Mouse (Mus musculus) thymus, postnatal 4 days (tissue): ENCODE results near the gene Zfp462.
"Not testable (repeated sequence)": the region's sequence is repeated elsewhere in the genome, so short reads cannot be mapped to it uniquely, and the experiment has no call there.

Source experiments
- DNase-seq: peaks from one replicate; pipeline ENCODE4 v3.0.0; 2021

Gene Zfp462

DNA sequence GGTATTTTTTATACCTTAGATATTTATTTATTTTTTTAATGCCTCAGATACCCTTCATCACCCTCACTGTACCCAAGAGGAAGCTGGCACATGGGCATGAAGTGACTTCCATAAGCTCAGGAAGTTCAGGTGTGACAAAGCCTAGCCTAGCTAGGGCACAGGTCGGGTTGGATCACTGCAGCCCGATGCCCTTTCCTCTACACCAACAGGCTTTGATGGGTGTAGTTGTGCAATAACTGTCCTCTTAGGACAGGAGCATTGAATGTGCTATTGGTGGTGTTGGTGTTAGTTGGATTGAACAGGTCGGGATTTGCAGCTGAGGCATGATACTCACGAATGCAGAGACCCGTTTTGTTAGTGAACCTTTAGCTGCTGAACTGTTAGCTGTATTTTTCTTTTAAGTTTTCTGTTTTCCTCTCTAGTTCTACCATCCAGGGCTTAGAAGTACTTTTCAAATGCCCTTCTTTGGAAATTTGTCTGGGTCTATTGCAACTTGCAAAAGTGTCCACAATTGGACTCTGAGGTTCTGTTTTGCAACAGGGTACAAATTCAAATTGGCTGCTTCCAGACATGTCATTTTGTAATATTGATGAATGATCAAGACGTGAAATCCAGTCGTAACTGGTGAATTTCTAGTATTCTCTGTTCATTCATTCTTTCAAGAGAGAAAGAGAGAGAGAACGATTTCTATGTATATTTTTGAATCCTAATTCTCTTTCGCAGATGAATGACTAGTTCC, 9.0 kb downstream of the Zfp462 start:
- DNase-seq, result no peak

DNA sequence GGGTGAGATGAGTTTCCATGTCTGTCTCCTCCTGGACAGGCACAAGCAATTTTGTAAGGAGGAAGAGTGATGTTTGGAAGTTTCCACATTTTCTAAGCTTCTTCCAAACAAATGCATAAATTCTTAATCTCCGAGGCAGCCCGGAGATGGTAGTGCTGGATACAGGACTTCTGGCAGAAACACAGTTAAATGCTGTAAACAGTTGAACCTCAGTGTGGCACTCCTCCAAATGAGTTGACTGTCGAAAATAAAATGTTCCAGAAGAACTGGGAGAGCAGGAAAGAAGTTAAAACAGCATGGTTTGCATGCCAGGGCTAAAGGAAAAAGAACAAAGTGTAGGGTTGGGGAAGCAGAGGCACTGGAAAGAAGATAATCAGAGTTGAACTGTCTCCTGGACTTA, 9.6 kb downstream of the Zfp462 start:
- DNase-seq, result no peak

DNA sequence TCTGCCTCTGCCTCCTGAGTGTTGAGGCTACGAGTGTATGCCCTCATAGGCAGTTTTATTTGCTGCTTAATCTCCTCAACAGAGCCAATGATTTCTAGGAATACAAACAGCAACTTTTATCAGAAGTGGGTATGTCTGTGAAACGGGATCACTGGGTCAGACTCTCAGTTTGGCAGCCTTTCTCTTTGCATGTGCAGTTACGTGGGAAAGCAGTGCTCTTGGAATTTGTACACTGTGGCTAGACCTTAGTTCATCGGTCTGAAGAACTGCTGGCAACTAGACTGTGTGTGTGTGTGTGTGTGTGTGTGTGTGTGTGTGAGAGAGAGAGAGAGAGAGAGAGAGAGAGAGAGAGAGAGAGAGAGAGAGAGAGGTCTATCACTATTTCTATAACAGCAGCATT, 15.9 kb downstream of the Zfp462 start:
- DNase-seq, result no peak

DNA sequence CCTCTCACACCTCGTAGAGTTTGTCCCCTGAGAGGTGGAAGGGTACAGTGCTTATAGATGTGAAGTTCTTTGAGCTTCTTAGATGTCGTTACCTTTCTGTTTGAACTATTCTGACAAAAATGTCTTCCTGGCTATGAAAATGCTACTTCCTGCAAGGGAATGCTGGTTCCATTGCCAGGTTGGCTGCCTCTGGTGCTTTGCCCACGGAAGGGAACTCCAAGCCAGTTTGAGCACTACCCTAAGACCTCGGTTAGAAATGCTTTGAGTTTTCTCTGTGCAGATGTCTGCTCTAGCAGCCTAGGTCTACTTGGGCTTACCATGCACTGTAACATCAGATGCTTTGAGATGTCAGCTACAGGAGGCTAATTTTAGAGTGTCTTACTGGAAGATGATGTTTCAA, 17.3 kb downstream of the Zfp462 start:
- DNase-seq, result no peak

DNA sequence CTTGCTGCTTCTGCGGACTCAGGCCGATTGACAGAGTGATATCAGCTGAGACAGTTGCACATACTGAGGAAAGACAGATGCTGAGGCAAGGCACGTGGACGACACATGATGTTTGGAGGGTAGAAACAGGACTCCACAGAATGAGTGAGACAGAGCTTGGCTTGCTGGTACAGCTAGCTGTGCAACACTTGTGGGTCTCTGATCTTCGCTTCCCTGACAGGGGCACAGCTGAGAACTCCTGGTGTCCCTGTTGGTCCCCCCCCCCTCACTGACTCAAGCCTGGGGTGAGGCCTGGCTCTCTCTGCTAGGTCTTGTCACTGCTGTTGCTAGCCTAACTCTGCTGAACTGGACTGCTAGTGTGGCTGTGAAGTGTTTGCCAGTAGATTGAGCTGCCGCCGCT, 18.7 kb downstream of the Zfp462 start:
- no peak for DNase-seq

DNA sequence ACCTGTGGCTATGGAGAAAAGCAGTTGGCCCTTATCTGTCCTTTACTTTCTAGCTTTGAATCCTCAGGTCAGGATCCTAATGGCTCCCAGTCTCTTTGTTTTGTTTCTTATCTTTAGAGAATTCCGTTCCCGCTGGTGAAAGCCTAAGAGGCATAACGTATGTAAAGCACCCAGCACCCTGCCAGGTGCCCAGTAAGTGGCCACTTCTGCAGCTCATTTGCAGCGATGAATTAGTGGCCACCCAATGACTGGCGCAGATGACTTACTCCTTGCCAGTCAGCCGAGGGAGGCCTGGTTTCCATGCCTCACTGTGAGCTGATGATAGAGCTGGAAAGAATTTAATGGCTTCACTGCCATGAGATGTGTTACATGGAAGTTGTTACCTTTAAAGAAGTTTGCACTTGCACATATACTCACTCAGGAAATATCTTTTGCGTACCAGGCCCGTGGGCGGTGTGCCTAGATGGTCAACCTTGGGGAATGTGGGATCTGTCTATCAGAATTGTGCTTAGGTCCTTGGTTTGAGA, 20.4 kb downstream of the Zfp462 start:
- DNase-seq, result no peak

DNA sequence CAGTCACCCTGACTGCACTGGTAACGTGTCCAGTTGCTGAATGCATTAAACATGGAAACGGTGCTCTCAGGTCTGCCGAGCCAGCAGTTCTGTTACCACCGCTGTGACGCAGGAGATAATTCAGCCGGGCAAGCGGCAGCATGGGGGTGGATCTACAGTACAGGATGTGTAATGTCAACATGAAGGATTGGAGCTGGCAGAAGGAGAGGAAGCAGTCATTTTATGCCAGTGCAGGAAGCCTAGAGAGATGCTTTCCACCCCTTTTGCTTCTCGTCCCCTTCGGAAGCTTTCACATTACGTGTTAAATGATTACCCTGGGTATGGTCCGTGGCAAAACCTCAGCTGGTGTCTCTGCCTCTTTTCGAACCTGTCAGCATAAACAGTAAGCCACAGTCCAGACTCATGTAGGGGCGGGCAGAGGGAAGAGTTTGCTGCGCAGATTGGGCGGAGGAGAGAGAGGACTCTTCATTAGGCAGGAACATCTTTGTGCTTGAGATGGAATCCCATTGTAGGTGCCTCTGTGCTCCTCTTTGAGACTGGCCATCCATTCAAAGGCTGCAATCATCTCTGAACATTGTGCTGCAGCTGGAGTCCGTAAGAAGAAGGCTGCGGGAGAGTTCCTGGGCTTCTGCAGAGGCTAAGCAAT, 21.4 kb downstream of the Zfp462 start:
- no peak for DNase-seq

DNA sequence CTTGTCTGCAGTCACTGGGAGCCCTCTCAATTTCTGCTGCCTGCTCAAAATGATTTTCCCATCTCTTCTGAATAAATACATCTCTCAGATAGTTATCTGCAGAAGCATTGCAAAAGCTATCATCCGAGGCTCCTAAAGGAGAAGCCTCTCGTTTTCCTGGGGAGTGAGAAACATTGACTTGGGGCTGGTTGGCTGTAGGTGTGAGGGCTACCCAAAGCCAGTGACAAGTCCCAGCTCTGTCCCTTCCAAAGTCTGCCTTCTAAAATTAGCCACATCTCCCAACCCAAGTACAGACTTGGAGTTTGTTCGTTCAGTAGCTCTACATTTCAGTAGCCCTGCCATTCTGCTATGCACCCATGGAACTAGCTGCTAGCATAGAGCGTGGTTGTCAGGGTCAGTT, 22.3 kb downstream of the Zfp462 start:
- no peak for DNase-seq

DNA sequence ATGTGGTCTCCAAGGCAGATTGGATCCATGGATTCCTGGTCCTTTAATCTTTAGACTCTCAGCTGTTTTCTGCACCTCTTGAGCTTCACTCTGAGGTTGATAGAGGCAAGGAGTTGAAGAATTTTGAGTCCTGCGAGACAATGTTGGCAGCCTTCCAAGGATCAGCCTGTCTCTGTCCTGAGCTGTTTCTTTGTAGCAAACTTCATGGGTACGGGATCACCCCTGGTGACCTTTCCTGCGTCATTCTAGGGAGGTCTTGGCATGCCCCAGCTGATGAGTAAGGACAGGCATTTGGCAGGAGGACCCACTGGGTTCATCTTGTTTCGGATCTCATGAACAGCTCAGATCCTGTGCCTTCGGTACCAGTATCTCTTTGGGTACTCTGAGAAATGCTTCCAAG, 22.9 kb downstream of the Zfp462 start:
- no peak for DNase-seq

DNA sequence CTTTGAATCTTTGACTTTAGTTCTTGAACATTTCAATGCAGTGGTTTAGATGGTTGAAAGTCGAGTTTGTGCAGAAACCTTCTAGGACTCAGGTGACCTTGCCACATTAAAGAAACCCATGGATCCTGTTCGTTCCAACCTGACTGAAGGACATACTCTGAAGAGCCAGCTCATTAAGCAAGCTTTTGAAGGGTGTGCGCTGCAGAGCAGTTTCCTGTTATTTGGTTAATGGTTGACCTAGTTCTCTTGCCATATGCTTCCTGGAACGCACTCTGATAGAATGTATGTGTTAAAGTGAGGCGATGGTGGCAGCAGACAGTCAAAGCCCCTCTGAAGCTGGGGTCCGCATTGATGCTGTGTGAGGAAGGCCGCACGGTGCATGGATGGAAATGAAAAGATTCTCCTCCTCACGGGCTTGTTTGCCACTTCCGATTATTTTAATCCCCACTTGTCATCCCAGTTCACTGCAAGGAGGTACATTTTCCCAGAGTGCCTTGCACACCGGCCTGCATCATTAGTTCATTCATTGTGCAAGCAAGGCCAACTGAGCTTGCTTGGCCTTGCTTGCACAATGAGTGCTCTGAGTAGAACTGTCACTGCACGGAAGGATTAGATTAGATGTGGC, 24.9 kb downstream of the Zfp462 start:
- no peak for DNase-seq

DNA sequence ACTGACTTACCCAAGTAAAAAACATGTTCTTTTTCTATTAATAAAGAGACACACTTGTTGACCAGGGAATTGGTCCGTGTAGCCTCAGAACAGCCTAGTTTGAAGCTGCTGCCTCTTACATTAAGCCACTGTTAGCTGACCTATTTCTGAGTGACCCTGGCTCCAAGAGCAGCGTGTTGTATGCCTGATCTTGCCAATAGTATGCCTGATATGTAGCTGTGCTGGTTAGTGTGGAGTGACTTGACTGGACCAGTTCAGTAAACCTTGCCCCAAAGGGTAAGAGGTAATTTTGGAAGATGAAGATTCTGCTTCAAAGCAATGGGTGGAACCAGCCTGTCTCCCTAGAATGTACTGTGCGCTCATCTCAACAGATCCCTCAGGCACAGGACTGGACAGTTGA, 26.5 kb downstream of the Zfp462 start:
- DNase-seq, result no peak

DNA sequence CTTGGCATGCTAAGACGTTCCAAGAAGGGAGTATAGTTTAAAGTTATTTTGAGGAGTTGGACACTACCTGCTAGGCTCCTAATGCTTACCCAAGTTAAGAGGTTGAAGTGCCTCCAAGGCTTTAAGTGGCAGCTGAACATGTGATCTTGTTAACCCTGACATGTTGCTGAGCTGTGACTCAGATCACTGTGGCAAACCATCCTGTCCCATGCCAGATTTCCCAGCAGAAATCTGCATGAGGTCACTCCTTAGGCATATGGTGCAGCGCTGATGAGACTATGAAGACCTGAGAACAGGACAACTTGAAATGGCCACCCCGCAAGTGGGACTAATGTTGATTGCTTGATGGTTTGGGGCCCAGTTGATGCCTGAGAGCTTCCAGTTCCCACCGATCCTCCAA, 27.2 kb downstream of the Zfp462 start:
- DNase-seq, result no peak

DNA sequence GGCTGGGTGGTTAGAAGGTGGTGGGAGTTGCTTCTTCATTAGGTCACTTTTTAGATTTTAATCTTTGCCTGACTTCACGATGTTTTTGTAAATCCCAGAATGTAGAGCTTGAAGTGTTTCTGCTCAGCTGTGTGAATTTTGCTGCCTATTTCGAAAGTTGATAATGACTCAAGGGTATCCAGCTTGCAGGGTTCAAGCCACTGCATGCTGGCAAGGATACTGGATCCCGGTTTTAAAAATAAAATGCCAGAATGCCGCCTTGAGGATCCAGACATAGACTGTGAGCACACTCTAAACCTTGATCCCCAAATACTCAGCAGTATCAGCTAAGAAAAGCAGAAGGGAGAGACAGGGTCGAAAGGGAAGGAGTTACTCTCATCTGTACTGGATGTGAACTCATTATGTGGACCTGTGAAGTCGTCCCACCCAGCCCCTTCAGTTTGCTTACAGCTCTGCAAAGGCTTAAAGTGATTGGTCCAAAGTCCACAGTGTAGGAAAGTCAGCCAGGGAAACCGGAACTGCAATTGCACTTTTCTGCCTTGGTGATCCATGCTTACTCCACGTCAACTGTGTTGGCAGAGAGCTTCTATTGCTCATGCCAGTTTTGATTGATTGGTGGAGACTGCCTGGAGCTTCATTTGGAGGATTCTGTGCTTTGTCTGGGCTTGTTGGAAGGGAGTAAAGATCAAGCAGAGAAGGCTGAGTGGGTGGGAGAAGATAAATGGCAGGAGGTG, 28.1 kb downstream of the Zfp462 start:
- DNase-seq, result no peak

DNA sequence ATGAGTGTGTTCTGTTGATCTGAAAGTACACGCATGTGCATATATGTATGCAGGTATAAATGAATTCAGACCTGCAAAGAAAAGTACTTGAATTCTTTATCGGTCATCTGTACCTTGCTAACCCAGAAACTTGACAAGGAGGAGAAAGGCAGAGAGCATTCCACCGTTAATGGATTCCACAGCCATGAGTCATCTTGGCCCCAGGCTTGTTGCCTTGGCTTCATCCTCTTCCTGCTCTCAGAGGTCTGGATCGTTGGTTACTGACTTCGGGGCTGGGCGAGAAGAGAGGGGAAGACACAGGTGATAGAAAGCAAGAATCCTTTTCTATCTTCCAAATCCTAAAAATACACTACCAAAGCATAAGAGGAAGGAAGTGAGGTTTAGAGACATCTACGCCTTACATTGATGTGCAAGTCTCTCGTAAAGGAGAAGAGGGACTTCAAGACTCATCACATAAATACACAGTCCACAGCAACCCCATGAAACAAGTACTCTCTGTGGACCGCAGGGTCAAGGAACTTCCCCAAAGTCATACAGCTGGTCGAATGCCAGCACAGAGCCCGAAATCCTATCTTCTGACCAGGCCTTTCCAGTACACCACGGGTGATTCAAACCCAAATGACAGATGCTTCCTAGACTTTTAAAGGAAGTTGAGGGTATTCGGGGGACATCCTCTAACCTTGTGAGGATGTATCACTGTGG, 35.1 kb downstream of the Zfp462 start:
- DNase-seq, result no peak

DNA sequence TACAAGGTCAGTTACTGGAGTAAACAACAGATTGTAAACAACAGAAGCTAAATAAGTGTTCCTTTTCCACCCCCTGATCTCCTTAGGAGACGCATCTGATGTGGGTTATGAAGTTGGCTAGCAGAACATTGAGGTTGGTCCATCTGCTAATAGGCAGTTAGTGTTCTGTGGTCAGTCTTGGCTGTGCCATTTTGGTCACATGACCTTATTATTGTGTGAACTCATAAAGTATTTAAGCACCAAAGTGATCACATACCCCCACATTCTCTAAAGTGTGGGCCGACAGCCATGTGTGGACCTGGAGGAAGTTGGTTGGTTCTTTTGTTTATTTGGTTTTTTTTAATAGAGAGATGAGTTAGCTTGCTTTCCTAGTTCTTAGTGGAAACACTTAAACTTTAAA, 39.7 kb downstream of the Zfp462 start:
- no peak for DNase-seq

DNA sequence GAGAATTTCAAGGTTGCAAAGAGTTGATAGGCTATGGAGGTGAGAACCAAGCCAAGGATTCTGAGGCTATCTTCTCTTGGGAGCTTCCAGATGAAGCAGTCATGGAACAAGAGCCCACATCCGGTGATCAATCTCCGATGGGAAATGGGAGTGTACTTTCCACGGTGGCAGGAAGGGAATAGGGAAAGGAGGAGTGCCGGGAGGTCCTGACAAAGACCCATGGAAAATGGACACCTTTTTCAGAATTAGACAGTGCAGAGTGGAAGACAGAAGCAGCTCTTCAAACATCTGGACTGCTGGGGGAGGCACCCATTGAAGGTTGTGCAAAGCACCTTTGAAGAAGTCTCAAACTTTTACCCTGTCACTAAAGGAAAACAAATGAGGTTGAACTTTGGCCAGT, 41.8 kb downstream of the Zfp462 start:
- no peak for DNase-seq

DNA sequence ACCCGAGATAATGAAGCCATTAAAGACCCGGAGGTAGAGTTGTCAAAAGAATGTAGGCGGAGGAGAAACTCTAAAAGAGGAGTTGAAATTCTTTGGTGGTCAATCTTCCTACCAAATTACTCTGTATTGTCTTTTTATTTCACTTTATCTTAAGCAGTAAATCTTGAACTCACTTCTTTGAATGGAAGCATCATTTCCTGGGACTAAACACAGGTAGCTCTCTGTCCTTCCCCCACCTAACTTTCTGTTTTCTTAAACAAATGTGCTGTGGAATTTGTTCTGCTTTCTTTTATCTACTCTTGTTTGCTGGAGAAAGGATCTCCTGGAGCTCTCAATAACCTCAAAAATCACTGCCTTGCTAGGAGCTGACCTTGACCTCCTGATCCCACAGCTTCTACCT, 42.4 kb downstream of the Zfp462 start:
- DNase-seq, result no peak

DNA sequence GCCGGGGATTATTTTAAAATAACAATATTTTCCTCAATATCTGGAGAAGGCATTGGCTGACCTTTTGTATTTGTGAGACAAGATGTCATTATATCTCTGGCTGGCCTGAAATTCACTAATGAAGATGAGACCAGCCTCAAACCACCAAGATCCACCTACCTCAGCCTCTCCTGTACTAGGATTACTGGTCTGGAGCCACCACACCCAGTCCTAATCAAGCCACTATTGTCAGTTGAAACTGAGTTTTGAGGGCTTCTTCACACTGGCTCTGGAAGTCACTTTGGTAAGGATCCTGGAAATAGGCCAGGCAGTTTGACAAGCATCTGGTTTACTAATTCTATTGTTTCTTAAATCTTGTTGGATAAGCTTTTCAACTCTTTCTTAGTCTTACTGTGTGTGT, 43.1 kb downstream of the Zfp462 start:
- DNase-seq, result no peak

DNA sequence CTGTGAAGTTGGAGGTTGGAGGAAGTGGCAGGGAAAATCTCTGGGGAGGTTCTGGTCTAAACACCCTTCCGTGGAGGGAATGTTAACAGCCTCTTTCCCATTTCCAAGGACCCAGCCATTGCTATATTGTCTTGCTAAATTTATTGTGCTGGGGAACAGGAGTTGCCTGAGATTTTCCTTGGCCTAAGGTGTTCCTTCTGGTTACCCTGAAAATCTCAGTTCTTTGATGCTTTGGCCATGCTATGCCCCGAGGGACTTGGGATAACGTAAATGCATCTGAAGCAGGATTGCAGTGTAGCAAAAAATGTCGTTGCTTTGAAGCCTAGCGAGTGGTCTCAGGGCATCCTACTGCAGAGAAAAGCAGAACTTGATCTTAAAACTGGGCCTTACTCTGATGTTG, 47.1 kb downstream of the Zfp462 start:
- DNase-seq, result no peak

DNA sequence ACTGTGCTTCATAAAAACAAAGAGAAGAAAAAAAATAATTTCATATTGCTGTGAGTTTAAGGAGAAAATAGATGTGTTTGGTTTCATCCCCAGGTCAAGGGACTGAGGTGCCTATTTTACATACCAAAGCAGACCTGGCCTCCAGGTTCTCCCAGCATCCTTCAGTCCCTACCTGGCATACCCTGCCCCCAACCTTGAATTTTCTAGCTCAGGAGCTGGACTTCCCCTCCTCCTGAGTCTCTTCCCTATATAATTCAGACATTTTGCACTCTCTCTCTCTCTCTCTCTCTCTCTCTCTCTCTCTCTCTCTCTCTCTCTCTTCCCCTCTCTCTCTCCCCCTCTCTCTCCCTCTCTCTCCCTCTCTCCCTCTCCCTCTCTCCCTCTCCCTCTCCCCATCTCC, 48.2 kb downstream of the Zfp462 start:
- DNase-seq, result not testable (repeated sequence)

DNA sequence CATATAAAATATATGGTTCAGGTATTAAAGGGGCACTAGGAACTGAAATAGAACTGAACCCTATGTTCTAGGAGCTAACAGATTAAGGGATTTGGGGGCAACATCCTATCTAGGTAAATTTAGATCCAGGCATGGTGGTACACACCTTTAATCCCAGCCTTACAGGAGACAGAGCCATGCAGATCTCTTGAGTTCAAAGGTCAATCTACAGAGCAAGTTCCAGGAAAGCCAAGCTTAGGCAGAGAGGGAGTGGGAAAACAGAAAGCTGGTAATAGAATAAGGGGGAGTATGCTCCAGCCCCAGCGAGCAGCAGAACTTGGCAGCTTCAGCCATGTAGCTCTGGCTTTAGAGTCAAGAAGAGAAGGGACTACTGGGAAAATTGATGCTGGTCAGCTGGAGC, 50.4 kb downstream of the Zfp462 start:
- DNase-seq, result no peak

DNA sequence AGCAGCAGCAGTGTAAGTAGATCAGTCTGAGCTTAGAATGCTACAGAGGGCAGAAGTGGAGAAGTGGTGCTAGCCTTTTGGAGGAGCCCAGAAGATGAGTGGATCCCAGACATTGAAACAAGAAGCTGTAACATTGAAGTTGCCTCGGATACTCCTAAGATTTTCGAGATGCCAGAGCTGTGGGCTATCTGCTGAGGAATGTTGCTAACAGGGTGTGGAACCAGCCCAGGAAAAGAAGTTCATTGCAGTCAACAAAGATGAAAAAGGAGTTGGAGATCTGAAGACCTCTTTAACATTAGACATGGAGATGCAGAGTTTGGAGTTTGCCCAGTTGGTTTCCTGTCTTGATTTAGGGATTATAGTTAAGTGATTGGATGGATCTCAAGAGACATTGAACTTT, 51.2 kb downstream of the Zfp462 start:
- DNase-seq, result no peak
